Mouse (Mus musculus) lung, postnatal 0 days (tissue): ENCODE measurements around the gene Hist1h2bp.

Experiments
- CTCF ChIP-seq: IDR thresholded peaks from 2 replicates; pipeline ENCODE4 v1.5.1; 2016; ENCODE audit warnings: antibody characterized with exemption, mild to moderate bottlenecking
- EP300 ChIP-seq: IDR thresholded peaks from 2 replicates; pipeline ENCODE4 v1.6.1; 2016; ENCODE audit warnings: antibody characterized with exemption, mild to moderate bottlenecking, control low read depth

GRCm38 (mm10) chr13:21752356-21752755, 34.9 kb upstream of the Hist1h2bp start:
- TF ChIP-seq CTCF (no peak), EP300 (no peak)
